Mouse (Mus musculus): Measurements from ENCODE around the gene Cldn10. TPM values are rescaled to one million over a fixed set of nuclear protein-coding genes. Genes with fewer than 3 reads are reported as not detected.

Cldn10 gene
- polyA plus RNA-seq, 1 experiment from 2014 or later = 1.5 TPM

GRCm38 (mm10) chr14:118907592-118907991 is 119.9 kb downstream of the Cldn10 start:
- Histone ChIP-seq H3K4me3 (no peak overlapping the region), H3K9me3 (no peaks in the 10 kb centered on the region), H3K27me3 (no peaks in the 10 kb centered on the region), H3K36me3 (peaks cover 89% of the 10 kb centered on the region), H3K9ac (no peak overlapping the region), H3K4me2 (replicated peaks) (no peak overlapping the region), H3K27ac (no peak overlapping the region), H3K4me1 (0 out of 2 replicates have a peak, but pooled peaks cover 2% of the 10 kb centered on the region)
- no peak for ATAC-seq (ENCODE audit: low FRiP score, low read depth)
- 76% methylated on average over 8 of the region's 8 CpGs for WGBS

DNA sequence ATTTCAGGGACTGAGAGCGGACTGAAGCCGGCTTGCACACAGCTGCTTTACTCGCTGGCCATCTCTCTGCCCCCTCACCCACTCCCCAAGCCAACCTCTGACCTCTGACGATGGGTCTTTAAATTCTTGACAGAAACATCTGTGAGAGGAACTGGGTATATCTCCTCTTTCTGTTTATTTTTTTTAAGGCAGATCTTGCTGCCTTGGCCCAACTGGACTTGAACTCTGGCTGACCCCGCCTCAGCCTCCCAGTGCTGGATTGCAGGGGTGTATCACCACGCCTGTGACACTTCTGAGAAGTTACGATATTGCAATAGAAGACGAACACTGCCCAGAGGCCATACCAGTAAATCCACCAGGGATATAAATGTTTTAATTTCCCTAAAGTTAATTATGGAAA is 122.2 kb downstream of the Cldn10 start:
- peaks cover 88% of the 10 kb centered on the region for H3K36me3 ChIP-seq
- no peaks in the 10 kb centered on the region for H3K9me3 ChIP-seq
- H3K27me3 ChIP-seq = no peaks in the 10 kb centered on the region
- no peaks in the 10 kb centered on the region for H3K4me1 ChIP-seq
- WGBS = 63% methylated on average over 8 of the region's 8 CpGs
- no peak for ATAC-seq (ENCODE audit: low FRiP score, low read depth)
- no peak overlapping the region for H3K4me3 ChIP-seq
- no peak overlapping the region for H3K27ac ChIP-seq
- no peak overlapping the region for H3K4me2 ChIP-seq (replicated peaks)
- no peak overlapping the region for H3K9ac ChIP-seq

GRCm38 (mm10) chr14:118910332-118911222 is 122.9 kb downstream of the Cldn10 start:
- Histone ChIP-seq H3K27ac (no peak overlapping the region), H3K9ac (no peak overlapping the region), H3K4me3 (no peak overlapping the region), H3K27me3 (no peaks in the 10 kb centered on the region), H3K36me3 (peaks cover 85% of the 10 kb centered on the region), H3K4me1 (no peaks in the 10 kb centered on the region), H3K9me3 (no peaks in the 10 kb centered on the region), H3K4me2 (replicated peaks) (no peak overlapping the region)
- 64% methylated on average over 29 of the region's 29 CpGs for WGBS
- ATAC-seq (ENCODE audit: low FRiP score, low read depth) = peak; percentile 55; the same call in 1 of the 2 replicates

DNA sequence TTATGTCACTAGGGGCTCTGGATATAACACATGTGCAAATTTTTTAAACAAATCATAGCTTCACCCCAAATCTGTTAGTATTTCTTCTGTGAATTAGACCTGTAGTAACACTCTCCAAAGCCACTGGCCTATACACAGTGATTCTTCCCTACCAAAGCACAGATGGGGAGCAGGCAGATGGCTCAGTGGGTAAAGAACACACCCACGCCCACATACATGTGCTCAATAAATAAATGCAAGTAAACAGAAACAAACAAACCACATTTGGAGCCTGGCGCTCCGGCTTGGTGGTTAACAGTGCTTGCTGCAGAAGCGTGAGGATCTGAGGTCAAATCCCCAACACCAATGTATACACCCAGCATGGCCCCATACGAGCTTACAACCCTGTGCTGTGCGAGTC is 123.8 kb downstream of the Cldn10 start:
- H3K4me2 ChIP-seq (replicated peaks) = no peak overlapping the region
- no peak overlapping the region for H3K27ac ChIP-seq
- WGBS = 88% methylated on average over 6 of the region's 6 CpGs
- no peaks in the 10 kb centered on the region for H3K9me3 ChIP-seq
- no peak overlapping the region for H3K4me3 ChIP-seq
- H3K4me1 ChIP-seq = no peaks in the 10 kb centered on the region
- no peak for ATAC-seq (ENCODE audit: low FRiP score, low read depth)
- peaks cover 87% of the 10 kb centered on the region for H3K36me3 ChIP-seq
- H3K27me3 ChIP-seq = no peaks in the 10 kb centered on the region
- no peak overlapping the region for H3K9ac ChIP-seq

DNA sequence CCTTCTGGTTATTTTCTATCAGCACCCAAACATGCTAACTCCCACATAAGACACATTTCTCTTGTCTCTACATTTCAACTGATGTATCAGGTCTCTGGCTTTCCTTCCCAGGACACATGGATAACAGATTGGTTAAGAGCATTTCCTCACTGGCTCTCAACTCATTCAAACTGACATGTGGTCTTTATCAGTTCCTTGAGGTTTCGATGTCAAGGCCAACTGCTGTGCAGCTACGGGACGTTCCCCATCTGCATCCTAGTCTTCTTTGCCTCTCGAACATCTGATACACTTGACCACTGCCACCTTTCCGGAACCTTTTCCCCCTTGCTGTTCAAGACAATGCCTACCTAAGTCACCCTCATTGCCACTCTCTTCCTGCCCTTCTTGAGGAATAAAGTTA is 125.9 kb downstream of the Cldn10 start:
- 72% methylated on average over 5 of the region's 5 CpGs for WGBS
- H3K4me1 ChIP-seq = no peaks in the 10 kb centered on the region
- H3K27ac ChIP-seq = no peak overlapping the region
- H3K9me3 ChIP-seq = no peaks in the 10 kb centered on the region
- no peak overlapping the region for H3K4me2 ChIP-seq (replicated peaks)
- H3K4me3 ChIP-seq = no peak overlapping the region
- ATAC-seq (ENCODE audit: low FRiP score, low read depth) = no peak
- H3K36me3 ChIP-seq = peaks cover 85% of the 10 kb centered on the region
- no peaks in the 10 kb centered on the region for H3K27me3 ChIP-seq
- H3K9ac ChIP-seq = no peak overlapping the region

GRCm38 (mm10) chr14:118919025-118919424 is 131.3 kb downstream of the Cldn10 start:
- H3K4me1 ChIP-seq = peaks cover 32% of the 10 kb centered on the region
- 66% methylated on average over 8 of the region's 8 CpGs for WGBS
- H3K9ac ChIP-seq = no peak overlapping the region
- no peak overlapping the region for H3K4me3 ChIP-seq
- H3K4me2 ChIP-seq (replicated peaks) = no peak overlapping the region
- ATAC-seq (ENCODE audit: low FRiP score, low read depth) = no peak
- no peak overlapping the region for H3K27ac ChIP-seq
- H3K36me3 ChIP-seq = peaks cover 63% of the 10 kb centered on the region
- H3K27me3 ChIP-seq = peaks cover 13% of the 10 kb centered on the region
- no peaks in the 10 kb centered on the region for H3K9me3 ChIP-seq

DNA sequence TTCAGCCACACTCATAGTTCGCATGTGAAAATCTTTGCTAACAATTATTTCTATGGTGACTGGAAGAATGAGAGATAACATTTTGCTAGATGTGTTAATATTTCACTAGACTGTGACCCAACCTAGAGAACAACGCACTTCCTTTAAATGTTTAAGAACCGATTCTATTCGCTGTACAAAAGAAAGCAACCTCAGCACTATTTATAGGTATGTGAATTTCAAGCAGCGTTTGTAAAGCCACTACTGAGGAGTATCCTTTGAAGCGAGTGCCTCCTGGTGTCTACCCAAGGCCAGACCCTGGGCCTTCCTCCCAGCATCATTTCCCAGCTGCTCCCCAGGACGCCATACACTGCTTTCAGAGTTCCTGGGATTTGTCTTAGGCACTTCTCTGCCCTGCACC is 132.9 kb downstream of the Cldn10 start:
- Histone ChIP-seq H3K27me3 (peaks cover 13% of the 10 kb centered on the region), H3K9ac (no peak overlapping the region; the same call in 1 of the 2 replicates), H3K27ac (no peak overlapping the region), H3K4me3 (no peak overlapping the region), H3K4me1 (peaks cover 39% of the 10 kb centered on the region), H3K9me3 (no peaks in the 10 kb centered on the region), H3K36me3 (peaks cover 51% of the 10 kb centered on the region), H3K4me2 (replicated peaks) (no peak overlapping the region)
- 65% methylated on average over 7 of the region's 7 CpGs for WGBS
- no peak for ATAC-seq (ENCODE audit: low FRiP score, low read depth)

GRCm38 (mm10) chr14:118922251-118922650 is 134.5 kb downstream of the Cldn10 start:
- H3K36me3 ChIP-seq = peaks cover 40% of the 10 kb centered on the region
- peaks cover 43% of the 10 kb centered on the region for H3K4me1 ChIP-seq
- H3K27me3 ChIP-seq = peaks cover 13% of the 10 kb centered on the region
- H3K27ac ChIP-seq = no peak overlapping the region
- H3K9ac ChIP-seq = peak overlapping the region; percentile 65
- H3K4me3 ChIP-seq = peak overlapping the region; percentile 75
- H3K4me2 ChIP-seq (replicated peaks) = peak overlapping the region; percentile 90
- no peak for ATAC-seq (ENCODE audit: low FRiP score, low read depth)
- no peaks in the 10 kb centered on the region for H3K9me3 ChIP-seq
- 18% methylated on average over 22 of the region's 22 CpGs for WGBS

- Histone ChIP-seq H3K9ac (peak overlapping the region; percentile 65), H3K27ac (no peak overlapping the region), H3K4me1 (peaks cover 43% of the 10 kb centered on the region), H3K4me3 (peak overlapping the region; percentile 75), H3K4me2 (replicated peaks) (peak overlapping the region; percentile 90), H3K36me3 (peaks cover 36% of the 10 kb centered on the region), H3K9me3 (no peaks in the 10 kb centered on the region), H3K27me3 (peaks cover 13% of the 10 kb centered on the region)
- ATAC-seq (ENCODE audit: low FRiP score, low read depth) = no peak
- 2% methylated on average over 47 of the region's 47 CpGs for WGBS
These were observed 135.0 kb downstream of the Cldn10 start for GRCm38 (mm10) chr14:118922667-118923184.

Other genes starting within 250 kb of the Cldn10 start
- 1.3 and 1.4 TPM in 2 replicates for gene Abcc4, start 81.7 kb upstream of the Cldn10 start, polyA plus RNA-seq (2015; fragmentation: Nextera tagmentation; extraction: Ambion mirVana)
- 31.5 and 31.9 TPM in 2 replicates for gene Dzip1, start 137.6 kb downstream of the Cldn10 start, polyA plus RNA-seq (2015; fragmentation: Nextera tagmentation; extraction: Ambion mirVana)
- 28.4 and 32.9 TPM in 2 replicates for gene Dnajc3, start 150.1 kb downstream of the Cldn10 start, polyA plus RNA-seq (2015; fragmentation: Nextera tagmentation; extraction: Ambion mirVana)